Mouse (Mus musculus): ENCODE results near the gene Klhdc10. TPM values are rescaled to one million over a fixed set of nuclear protein-coding genes. Genes with fewer than 3 reads are reported as not detected.
"Not testable (repeated sequence)": the region's sequence is repeated elsewhere in the genome, so short reads cannot be mapped to it uniquely, and the experiment has no call there.

Klhdc10 gene
- total RNA-seq (2021) = 10 to 100 TPM; 73.6 to 86.9 TPM
- long read RNA-seq, experiment 1, full-length matches to known transcripts = 23 of 37 reads
- long read RNA-seq, experiment 1, partial matches to known transcripts = 2 of 37 reads
- long read RNA-seq, experiment 1, other reads (novel, unspliced or antisense) = 12 of 37 reads
- long read RNA-seq, experiment 2, full-length matches to known transcripts = 24 of 34 reads
- long read RNA-seq, experiment 2, partial matches to known transcripts = 2 of 34 reads
- long read RNA-seq, experiment 2, other reads (novel, unspliced or antisense) = 8 of 34 reads

- DNase-seq (ENCODE audit: low spot score in 2 of 2) = peak; percentile 97 to 98
These were observed at the start of gene Klhdc10 for GRCm38 (mm10) chr6:30401308-30402015. Gene Klhdc10 (plus strand): TSS chr6:30401868.

DNA sequence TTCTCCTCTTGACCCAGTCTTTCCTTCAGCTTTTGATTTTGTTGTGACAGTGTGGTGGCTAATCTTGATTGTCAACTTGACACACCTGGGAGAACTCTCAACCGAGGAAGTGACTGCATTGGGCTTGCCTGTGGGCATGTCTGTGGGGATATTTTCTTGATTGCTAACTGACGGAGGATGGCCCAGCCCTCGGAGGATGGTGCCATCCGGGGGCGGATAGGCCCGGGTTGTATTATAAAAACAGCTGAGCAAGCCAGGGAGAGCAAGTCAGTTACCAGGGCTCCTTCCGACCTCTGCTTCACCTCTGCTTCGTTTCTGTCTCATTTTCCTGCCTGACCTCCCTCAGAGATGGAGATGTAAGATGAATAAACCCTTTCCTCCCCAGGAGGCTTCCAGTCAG is 48.9 kb upstream of the Klhdc10 start:
- DNase-seq (ENCODE audit: low spot score in 2 of 2) = no peak

DNA sequence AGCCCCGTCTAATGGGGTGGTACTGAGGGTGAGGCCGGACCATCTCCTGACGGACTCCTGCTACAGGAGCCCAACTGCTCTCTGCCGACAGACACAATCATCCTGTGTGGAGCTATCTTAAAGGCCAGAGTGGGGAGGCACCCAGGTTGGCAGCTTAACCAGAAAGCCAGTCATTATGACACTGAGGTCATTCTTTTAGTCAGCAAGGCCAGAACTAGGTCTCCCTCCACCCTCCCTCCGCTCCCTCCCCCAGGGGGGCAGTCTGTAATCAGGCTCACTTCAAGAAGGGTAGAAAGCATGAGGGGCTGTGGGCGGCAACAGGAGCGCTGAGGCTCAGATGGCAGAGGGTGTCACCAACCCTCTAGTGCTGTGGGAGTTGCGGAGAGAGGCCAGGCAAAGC is 48.0 kb upstream of the Klhdc10 start:
- no peak for DNase-seq (ENCODE audit: low spot score in 2 of 2)

- DNase-seq (ENCODE audit: low spot score in 2 of 2) = no peak
These were observed 46.9 kb upstream of the Klhdc10 start for GRCm38 (mm10) chr6:30354760-30355159.

DNA sequence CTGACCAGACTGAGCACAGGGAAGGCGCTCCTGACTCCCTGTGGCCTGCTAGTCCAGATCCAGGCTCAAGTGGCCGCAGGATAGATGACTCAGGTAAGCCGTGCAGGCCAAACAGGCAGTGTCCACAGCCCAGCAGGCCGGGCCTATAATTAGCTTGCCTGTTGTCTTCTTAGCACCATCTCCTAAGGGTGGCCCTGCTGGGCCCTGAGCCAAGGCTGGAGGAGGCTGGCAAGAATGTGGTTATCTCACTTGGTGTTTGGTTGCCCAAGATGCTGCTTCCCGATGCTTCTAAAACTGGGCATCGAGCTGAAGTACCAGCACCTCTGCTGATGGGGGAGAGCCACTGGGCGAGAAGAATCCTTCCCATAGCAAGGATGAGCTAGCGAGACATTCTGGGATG is 46.0 kb upstream of the Klhdc10 start:
- no peak for DNase-seq (ENCODE audit: low spot score in 2 of 2)

GRCm38 (mm10) chr6:30356161-30356560 is 45.5 kb upstream of the Klhdc10 start:
- DNase-seq (ENCODE audit: low spot score in 2 of 2) = no peak

DNA sequence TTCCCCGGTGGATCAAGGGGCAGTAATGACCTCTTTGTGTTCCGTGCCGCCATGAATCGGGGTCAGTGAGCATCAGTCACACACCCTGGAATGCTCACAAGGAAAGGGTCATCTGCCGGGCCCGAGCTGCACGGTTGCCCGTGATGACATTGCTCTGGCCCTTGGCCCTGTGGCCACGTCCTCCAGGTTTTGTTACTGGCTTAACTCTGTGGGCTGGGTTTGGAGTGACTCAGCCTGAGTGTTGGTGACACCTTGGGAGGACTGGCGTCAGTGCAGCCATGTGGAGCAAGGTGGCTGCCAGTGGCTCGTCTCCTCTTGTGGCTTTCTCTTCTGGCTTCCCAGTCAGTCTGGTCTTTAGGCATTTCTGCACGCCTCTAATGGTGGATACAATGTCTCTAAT is 45.0 kb upstream of the Klhdc10 start:
- DNase-seq (ENCODE audit: low spot score in 2 of 2) = no peak

- DNase-seq (ENCODE audit: low spot score in 2 of 2) = peak; percentile 53 to 74
These were observed 44.0 kb upstream of the Klhdc10 start for GRCm38 (mm10) chr6:30357561-30358177.

GRCm38 (mm10) chr6:30359762-30360509 is 41.7 kb upstream of the Klhdc10 start:
- no peak for DNase-seq (ENCODE audit: low spot score in 2 of 2)

GRCm38 (mm10) chr6:30363808-30364207 is 37.9 kb upstream of the Klhdc10 start:
- no peak for DNase-seq (ENCODE audit: low spot score in 2 of 2)

DNA sequence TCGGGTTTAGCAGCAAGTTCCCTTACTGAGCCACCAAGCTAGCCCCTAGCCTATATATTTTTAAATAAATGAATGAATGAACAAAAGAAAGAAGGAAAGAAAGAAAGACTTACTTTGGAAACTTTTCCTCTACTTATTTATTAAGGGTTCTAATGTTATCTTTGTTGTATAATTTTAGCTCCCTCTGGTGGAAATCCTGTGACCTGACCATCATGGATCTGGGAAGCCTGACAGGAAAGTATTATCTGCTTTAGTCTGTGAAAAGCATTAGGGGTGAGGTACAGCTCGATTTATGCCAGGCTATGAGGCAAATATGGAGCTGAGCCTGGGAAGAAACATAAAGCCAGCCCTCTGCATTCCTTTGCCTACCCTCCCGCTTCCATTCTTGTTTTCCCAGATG is 32.4 kb upstream of the Klhdc10 start:
- no peak for DNase-seq (ENCODE audit: low spot score in 2 of 2)

DNA sequence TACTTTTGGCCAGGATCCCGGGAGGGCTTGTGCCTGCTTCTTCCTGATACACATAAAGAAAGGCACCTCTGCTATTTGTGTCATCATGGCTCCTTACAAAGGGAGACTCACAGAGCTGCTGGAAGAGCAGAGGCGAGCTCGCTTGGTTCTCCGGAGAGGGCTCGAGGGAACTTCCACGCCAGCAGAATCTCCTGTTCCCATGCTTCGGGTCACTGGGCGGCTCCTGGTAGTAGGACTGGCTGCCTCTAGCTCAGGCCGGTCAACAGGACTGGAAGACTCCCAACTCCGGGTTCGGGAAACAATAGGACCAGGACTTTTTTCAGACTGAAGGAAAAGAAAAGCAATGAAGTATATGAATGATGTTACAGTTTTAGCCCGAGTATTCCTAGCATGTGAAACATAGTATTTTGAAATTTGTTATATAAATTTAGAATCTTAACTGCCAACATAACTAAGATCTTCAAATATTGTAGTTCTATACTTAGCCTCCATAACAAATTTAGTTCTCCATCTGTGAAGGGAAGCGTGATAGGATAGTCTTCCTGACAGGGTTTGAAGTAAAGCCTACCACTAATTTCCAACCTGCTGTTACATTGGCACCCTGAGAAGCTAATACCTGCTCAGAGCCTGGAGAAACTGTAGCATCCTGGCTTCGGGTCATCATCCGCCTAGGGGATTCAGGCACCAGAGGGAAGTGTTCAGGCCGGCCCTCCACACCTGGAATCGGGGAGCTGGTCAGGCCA is 28.9 kb upstream of the Klhdc10 start:
- no peak for DNase-seq (ENCODE audit: low spot score in 2 of 2)

GRCm38 (mm10) chr6:30374731-30375510 is 26.7 kb upstream of the Klhdc10 start:
- DNase-seq (ENCODE audit: low spot score in 2 of 2) = no peak

GRCm38 (mm10) chr6:30375791-30376190 is 25.9 kb upstream of the Klhdc10 start:
- DNase-seq (ENCODE audit: low spot score in 2 of 2) = peak in 1 of 2 experiments; percentile 36

DNA sequence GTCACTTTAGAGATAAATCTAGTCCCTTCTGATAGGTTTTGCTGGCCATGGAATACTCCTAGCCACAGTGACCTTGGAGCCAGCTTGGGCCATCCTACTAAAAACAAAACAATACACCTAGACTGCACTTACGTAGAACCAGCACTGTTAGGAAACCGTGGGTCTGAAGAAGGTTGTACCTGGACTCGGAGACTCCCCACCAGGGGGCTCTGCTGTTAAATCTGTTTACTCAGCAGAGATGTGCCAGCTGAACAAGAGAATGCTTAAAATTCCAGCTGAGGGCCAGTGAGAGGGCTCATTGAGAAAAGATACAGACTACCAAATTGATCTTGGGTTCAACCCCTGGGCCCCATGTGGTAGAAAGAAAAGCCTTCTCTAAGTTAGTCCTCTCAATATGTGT is 20.6 kb upstream of the Klhdc10 start:
- peak in 1 of 2 experiments; percentile 22 for DNase-seq (ENCODE audit: low spot score in 2 of 2)

- DNase-seq (ENCODE audit: low spot score in 2 of 2) = not testable (repeated sequence)
These were observed 11.4 kb upstream of the Klhdc10 start for GRCm38 (mm10) chr6:30390271-30390670.

GRCm38 (mm10) chr6:30390714-30391697 is 10.7 kb upstream of the Klhdc10 start, which contains the start of gene Zc3hc1:
Gene Zc3hc1 (minus strand): TSS chr6:30391028.
- DNase-seq (ENCODE audit: low spot score in 2 of 2) = peak; percentile 36 to 62

- DNase-seq (ENCODE audit: low spot score in 2 of 2) = no peak
These were observed 9.7 kb upstream of the Klhdc10 start for GRCm38 (mm10) chr6:30391996-30392395.

DNA sequence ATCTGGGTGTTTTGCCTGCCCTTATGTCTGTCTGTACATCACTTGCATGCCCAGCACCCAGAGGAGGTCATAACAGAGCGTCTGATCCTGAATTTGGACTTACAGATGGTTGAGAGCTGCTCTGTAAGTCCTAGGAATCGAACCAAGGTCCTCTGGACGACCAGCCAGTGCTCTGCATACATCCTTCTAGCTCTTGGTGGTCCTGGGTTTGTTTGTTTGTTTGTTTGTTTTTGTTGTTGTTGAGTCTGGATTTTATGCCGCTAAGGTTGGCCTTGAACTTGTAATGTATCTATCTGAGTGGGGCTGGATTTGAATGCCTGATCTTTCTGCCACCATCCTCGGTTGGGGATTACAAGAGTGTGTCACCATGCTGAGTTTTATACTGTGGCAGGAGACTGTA is 1.5 kb upstream of the Klhdc10 start:
- no peak for DNase-seq (ENCODE audit: low spot score in 2 of 2)

All from gastrocnemius, postnatal 4 days (tissue).